Mouse (Mus musculus): ENCODE results near the gene Slc25a13. TPM values are rescaled to one million over a fixed set of nuclear protein-coding genes. Genes with fewer than 3 reads are reported as not detected.

Slc25a13 gene
- polyA plus RNA-seq, 1 experiment, result 89.0 TPM

DNA sequence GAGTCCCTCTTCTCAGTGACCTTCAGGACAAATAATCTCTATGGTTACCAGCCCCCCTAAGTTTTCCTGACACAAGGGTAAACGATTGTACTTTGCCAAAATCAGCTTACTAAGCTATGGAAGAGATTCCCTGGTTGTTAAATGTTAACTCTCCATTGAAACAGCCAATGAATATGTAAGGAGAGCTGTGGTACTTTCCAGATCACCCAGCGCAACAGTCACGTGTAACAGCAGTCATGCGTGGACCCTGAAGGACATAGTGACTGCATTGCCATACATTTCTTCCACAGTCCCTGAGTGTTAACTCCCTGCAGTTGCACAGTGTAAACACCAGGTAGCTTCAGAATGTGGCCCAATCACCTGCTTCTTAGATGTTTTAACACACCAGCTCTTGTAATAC lies 82.0 kb downstream of the Slc25a13 start:
- Histone ChIP-seq H3K4me3 (ENCODE audit: low read depth, low read length) (no peak overlapping the region), H3K4me1 (ENCODE audit: control insufficient read depth, insufficient read depth, low read length) (peaks cover 5% of the 10 kb centered on the region), H3K9me3 (replicated peaks; ENCODE audit: control insufficient read depth, insufficient read depth, low read length, poor library complexity, severe bottlenecking) (no peaks in the 10 kb centered on the region; the same call in 1 of the 2 replicates), H3K27ac (ENCODE audit: insufficient read depth, low read length) (no peak overlapping the region), H3K27me3 (ENCODE audit: control insufficient read depth, insufficient read depth, low read length, poor library complexity, severe bottlenecking) (no peaks in the 10 kb centered on the region), H3K9ac (ENCODE audit: low read depth, poor library complexity, severe bottlenecking) (no peak overlapping the region), H3K36me3 (ENCODE audit: control insufficient read depth, insufficient read depth, low read length, poor library complexity, severe bottlenecking) (peaks cover 13% of the 10 kb centered on the region)
- no peak for TF ChIP-seq EP300 (IDR thresholded peaks at IDR 0.05; ENCODE audit: insufficient read depth, low read depth, low read length)
- no peak for TF ChIP-seq CTCF (IDR thresholded peaks at IDR 0.05; ENCODE audit: low read depth, low read length)
- TF ChIP-seq POLR2A (IDR thresholded peaks at IDR 0.05; ENCODE audit: insufficient read depth, low read length), result no peak

DNA sequence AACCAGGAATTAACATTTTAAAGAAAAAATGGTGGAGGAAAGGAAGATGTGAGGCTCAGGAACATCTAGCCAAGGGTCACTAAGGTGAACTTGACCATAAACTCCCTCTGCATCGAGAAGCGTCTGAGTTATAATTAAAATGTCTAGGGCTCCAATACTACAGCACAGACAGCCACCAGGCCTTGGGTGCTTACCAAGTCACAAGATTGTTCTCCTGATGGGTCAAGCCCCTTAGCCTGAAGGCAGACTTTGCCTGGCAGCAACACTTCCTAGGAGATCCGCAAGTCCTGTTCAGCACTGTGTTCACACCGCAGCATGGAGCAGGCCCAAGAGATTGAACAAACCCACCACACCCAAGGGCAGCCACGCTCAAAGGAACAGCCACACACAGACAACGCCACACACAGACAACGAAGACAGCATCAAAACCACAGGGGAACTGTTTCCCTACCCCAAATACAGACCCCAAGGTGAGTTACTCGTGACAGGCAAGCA lies 83.4 kb downstream of the Slc25a13 start:
- Histone ChIP-seq H3K4me1 (ENCODE audit: control insufficient read depth, insufficient read depth, low read length) (peaks cover 3% of the 10 kb centered on the region), H3K4me3 (ENCODE audit: low read depth, low read length) (no peak overlapping the region), H3K27me3 (ENCODE audit: control insufficient read depth, insufficient read depth, low read length, poor library complexity, severe bottlenecking) (no peaks in the 10 kb centered on the region), H3K27ac (ENCODE audit: insufficient read depth, low read length) (no peak overlapping the region), H3K9me3 (replicated peaks; ENCODE audit: control insufficient read depth, insufficient read depth, low read length, poor library complexity, severe bottlenecking) (no peaks in the 10 kb centered on the region), H3K9ac (ENCODE audit: low read depth, poor library complexity, severe bottlenecking) (no peak overlapping the region), H3K36me3 (ENCODE audit: control insufficient read depth, insufficient read depth, low read length, poor library complexity, severe bottlenecking) (peaks cover 13% of the 10 kb centered on the region)
- no peak for TF ChIP-seq CTCF (IDR thresholded peaks at IDR 0.05; ENCODE audit: low read depth, low read length)
- no peak for TF ChIP-seq POLR2A (IDR thresholded peaks at IDR 0.05; ENCODE audit: insufficient read depth, low read length)
- 0 out of 2 replicates have a peak, but pooled peaks have one; percentile 40 for TF ChIP-seq EP300 (IDR thresholded peaks at IDR 0.05; ENCODE audit: insufficient read depth, low read depth, low read length)

- Histone ChIP-seq H3K27me3 (ENCODE audit: control insufficient read depth, insufficient read depth, low read length, poor library complexity, severe bottlenecking) (no peaks in the 10 kb centered on the region), H3K4me1 (ENCODE audit: control insufficient read depth, insufficient read depth, low read length) (peaks cover 3% of the 10 kb centered on the region), H3K4me3 (ENCODE audit: low read depth, low read length) (no peak overlapping the region), H3K9ac (ENCODE audit: low read depth, poor library complexity, severe bottlenecking) (no peak overlapping the region), H3K27ac (ENCODE audit: insufficient read depth, low read length) (no peak overlapping the region), H3K9me3 (replicated peaks; ENCODE audit: control insufficient read depth, insufficient read depth, low read length, poor library complexity, severe bottlenecking) (no peaks in the 10 kb centered on the region), H3K36me3 (ENCODE audit: control insufficient read depth, insufficient read depth, low read length, poor library complexity, severe bottlenecking) (peaks cover 11% of the 10 kb centered on the region)
- TF ChIP-seq CTCF (IDR thresholded peaks at IDR 0.05; ENCODE audit: low read depth, low read length), result no peak
- TF ChIP-seq EP300 (IDR thresholded peaks at IDR 0.05; ENCODE audit: insufficient read depth, low read depth, low read length), result no peak
- TF ChIP-seq POLR2A (IDR thresholded peaks at IDR 0.05; ENCODE audit: insufficient read depth, low read length), result no peak
These were observed 84.9 kb downstream of the Slc25a13 start for GRCm38 (mm10) chr6:6132047-6132446.

DNA sequence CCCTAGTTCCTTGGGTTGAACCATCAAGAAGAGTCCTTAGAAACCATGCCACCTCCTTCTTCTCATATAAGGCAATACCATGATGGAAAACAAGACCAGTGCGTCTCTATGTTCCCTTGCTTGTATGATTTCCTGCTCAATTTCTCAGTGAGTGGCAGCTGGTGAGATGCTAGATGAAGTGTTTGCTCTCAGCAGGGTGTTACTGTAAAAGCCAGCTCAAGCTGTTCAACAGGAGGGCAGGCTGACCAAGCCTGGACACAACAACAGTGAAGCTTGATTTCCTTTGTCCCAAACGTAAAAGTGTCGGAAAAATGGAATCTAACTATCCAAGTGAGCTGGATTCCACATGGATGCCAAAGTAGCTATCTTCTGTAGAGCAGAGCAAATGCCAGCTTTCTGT lies 91.4 kb downstream of the Slc25a13 start:
- no peak for TF ChIP-seq EP300 (IDR thresholded peaks at IDR 0.05; ENCODE audit: insufficient read depth, low read depth, low read length)
- no peak for TF ChIP-seq CTCF (IDR thresholded peaks at IDR 0.05; ENCODE audit: low read depth, low read length)
- no peak for TF ChIP-seq POLR2A (IDR thresholded peaks at IDR 0.05; ENCODE audit: insufficient read depth, low read length)
- Histone ChIP-seq H3K36me3 (ENCODE audit: control insufficient read depth, insufficient read depth, low read length, poor library complexity, severe bottlenecking) (peaks cover under 1% of the 10 kb centered on the region; the same call in 1 of the 2 replicates), H3K9ac (ENCODE audit: low read depth, poor library complexity, severe bottlenecking) (no peak overlapping the region), H3K4me3 (ENCODE audit: low read depth, low read length) (no peak overlapping the region), H3K9me3 (replicated peaks; ENCODE audit: control insufficient read depth, insufficient read depth, low read length, poor library complexity, severe bottlenecking) (no peaks in the 10 kb centered on the region), H3K27me3 (ENCODE audit: control insufficient read depth, insufficient read depth, low read length, poor library complexity, severe bottlenecking) (no peaks in the 10 kb centered on the region), H3K27ac (ENCODE audit: insufficient read depth, low read length) (no peak overlapping the region), H3K4me1 (ENCODE audit: control insufficient read depth, insufficient read depth, low read length) (no peaks in the 10 kb centered on the region)

GRCm38 (mm10) chr6:6121904-6122303 lies 95.1 kb downstream of the Slc25a13 start:
- TF ChIP-seq POLR2A (IDR thresholded peaks at IDR 0.05; ENCODE audit: insufficient read depth, low read length) (no peak), EP300 (IDR thresholded peaks at IDR 0.05; ENCODE audit: insufficient read depth, low read depth, low read length) (no peak), CTCF (IDR thresholded peaks at IDR 0.05; ENCODE audit: low read depth, low read length) (no peak)
- H3K9ac ChIP-seq (ENCODE audit: low read depth, poor library complexity, severe bottlenecking), result no peak overlapping the region
- H3K4me1 ChIP-seq (ENCODE audit: control insufficient read depth, insufficient read depth, low read length), result no peaks in the 10 kb centered on the region
- no peak overlapping the region for H3K27ac ChIP-seq (ENCODE audit: insufficient read depth, low read length)
- no peaks in the 10 kb centered on the region for H3K27me3 ChIP-seq (ENCODE audit: control insufficient read depth, insufficient read depth, low read length, poor library complexity, severe bottlenecking)
- peaks cover 4% of the 10 kb centered on the region; the same call in 1 of the 2 replicates for H3K36me3 ChIP-seq (ENCODE audit: control insufficient read depth, insufficient read depth, low read length, poor library complexity, severe bottlenecking)
- no peaks in the 10 kb centered on the region for H3K9me3 ChIP-seq (replicated peaks; ENCODE audit: control insufficient read depth, insufficient read depth, low read length, poor library complexity, severe bottlenecking)
- H3K4me3 ChIP-seq (ENCODE audit: low read depth, low read length), result no peak overlapping the region

DNA sequence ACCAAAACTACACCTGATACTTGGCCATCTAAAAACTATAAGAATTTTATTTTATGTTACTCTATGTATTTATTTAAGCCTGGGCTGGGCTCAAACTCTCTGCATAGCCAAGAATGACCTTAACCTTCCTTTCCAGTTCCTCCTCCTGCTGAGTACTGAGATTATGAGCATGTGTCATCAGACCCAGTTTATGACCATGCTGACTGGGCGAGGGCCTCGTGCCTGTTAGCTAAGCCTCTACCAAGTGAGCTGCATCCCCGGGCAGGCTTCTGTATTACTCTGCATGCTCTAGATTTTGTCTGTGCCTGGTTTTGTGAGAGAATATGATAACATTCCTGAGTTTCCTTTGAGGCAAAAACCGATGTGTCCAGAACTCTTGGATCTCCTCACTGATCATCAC lies 96.1 kb downstream of the Slc25a13 start:
- TF ChIP-seq CTCF (IDR thresholded peaks at IDR 0.05; ENCODE audit: low read depth, low read length) (no peak), EP300 (IDR thresholded peaks at IDR 0.05; ENCODE audit: insufficient read depth, low read depth, low read length) (no peak), POLR2A (IDR thresholded peaks at IDR 0.05; ENCODE audit: insufficient read depth, low read length) (no peak)

More for the DNA sequence above, 96.1 kb downstream of the Slc25a13 start:
- Histone ChIP-seq H3K9ac (ENCODE audit: low read depth, poor library complexity, severe bottlenecking) (no peak overlapping the region), H3K4me1 (ENCODE audit: control insufficient read depth, insufficient read depth, low read length) (no peaks in the 10 kb centered on the region), H3K9me3 (replicated peaks; ENCODE audit: control insufficient read depth, insufficient read depth, low read length, poor library complexity, severe bottlenecking) (no peaks in the 10 kb centered on the region), H3K36me3 (ENCODE audit: control insufficient read depth, insufficient read depth, low read length, poor library complexity, severe bottlenecking) (peaks cover 4% of the 10 kb centered on the region; the same call in 1 of the 2 replicates), H3K27me3 (ENCODE audit: control insufficient read depth, insufficient read depth, low read length, poor library complexity, severe bottlenecking) (no peaks in the 10 kb centered on the region), H3K4me3 (ENCODE audit: low read depth, low read length) (no peak overlapping the region), H3K27ac (ENCODE audit: insufficient read depth, low read length) (no peak overlapping the region)
